Mouse (Mus musculus) ES-E14 (cell line): ENCODE data around the gene Txndc11. TPM values are rescaled to one million over a fixed set of nuclear protein-coding genes. Genes with fewer than 3 reads are reported as not detected.

Experiments used
- DNase-seq: peaks from one replicate; pipeline ENCODE4 v3.0.0-alpha.2; 2013; ENCODE audit warnings: low read depth, low spot score
- H3K27ac ChIP-seq: 2 replicates; pipeline ENCODE4 v1.5.1; 2012; ENCODE audit warnings: low read depth, mild to moderate bottlenecking, low read length, moderate library complexity, mixed read lengths; ENCODE audit not compliant: poor library complexity, insufficient read depth, severe bottlenecking
- H3K36me3 ChIP-seq: 2 replicates; pipeline ENCODE4 v1.6.1; 2012; ENCODE audit warnings: mild to moderate bottlenecking, low read length, moderate library complexity, mixed read lengths; ENCODE audit not compliant: control insufficient read depth, poor library complexity, insufficient read depth, severe bottlenecking
- H3K4me1 ChIP-seq, 2 experiments: fragments of 150-350 bp in 1 of 2; sonication (generic) in 1 of 2; 2 replicates each; pipeline ENCODE4 v1.6.1; 2012; ENCODE audit warnings: low read length in 2 of 2, mild to moderate bottlenecking in 1 of 2, mixed read lengths in 1 of 2; ENCODE audit not compliant: control insufficient read depth in 2 of 2, insufficient read depth in 2 of 2, poor library complexity in 1 of 2
- H3K4me3 ChIP-seq, 2 experiments: fragments of 150-350 bp in 1 of 2; sonication (generic) in 1 of 2; 2 replicates each; pipeline ENCODE4 v1.5.1; 2012; ENCODE audit warnings: low read length in 2 of 2, low read depth in 1 of 2, mild to moderate bottlenecking in 1 of 2, mixed read lengths in 1 of 2; ENCODE audit not compliant: insufficient read depth in 1 of 2, poor library complexity in 1 of 2, severe bottlenecking in 1 of 2
- H3K9ac ChIP-seq: 2 replicates; pipeline ENCODE4 v1.6.1; 2012; ENCODE audit warnings: low read depth, mild to moderate bottlenecking, low read length, mixed read lengths; ENCODE audit not compliant: poor library complexity, insufficient read depth, severe bottlenecking
- H3K9me3 ChIP-seq: fragments of 150-350 bp; sonication (generic); 2 replicates; pipeline ENCODE4 v1.6.1; 2012; ENCODE audit warnings: low read depth, mild to moderate bottlenecking, low read length; ENCODE audit not compliant: control insufficient read depth, insufficient read depth
- CHD2 ChIP-seq: IDR thresholded peaks from 2 replicates; pipeline ENCODE4 v1.6.1; 2014; ENCODE audit warnings: mild to moderate bottlenecking, low read depth, low read length, inconsistent platforms
- HCFC1 ChIP-seq: IDR thresholded peaks from 2 replicates; pipeline ENCODE4 v1.6.1; 2012; ENCODE audit warnings: low read length, inconsistent platforms, borderline replicate concordance; ENCODE audit not compliant: insufficient read depth
- MAFK ChIP-seq: IDR thresholded peaks from 2 replicates; pipeline ENCODE4 v1.6.1; 2014; ENCODE audit warnings: mild to moderate bottlenecking, low read depth, low read length, inconsistent platforms; ENCODE audit not compliant: insufficient read depth
- ZC3H11A ChIP-seq: IDR thresholded peaks from 2 replicates; pipeline ENCODE4 v1.6.1; 2012; ENCODE audit warnings: low read depth, mild to moderate bottlenecking, inconsistent platforms, low read length, borderline replicate concordance
- ZNF384 ChIP-seq: IDR thresholded peaks from 2 replicates; pipeline ENCODE4 v1.6.1; 2012; ENCODE audit warnings: low read depth, low read length, inconsistent platforms
- in situ Hi-C, 2 experiments: fragments of 600-800 bp; cut with MboI; formaldehyde crosslinking; loops; one replicate each; pipeline ENCODE4 v1.15.1; 2025; ENCODE audit warnings: low sequenced_read_pairs in 2 of 2, inconsistent platforms in 1 of 2; ENCODE audit not compliant: unreplicated experiment in 2 of 2
- total RNA-seq: library from RNA; depleted of rRNA; stranded (reverse); fragments of 300-350 nt; gene quantifications from 2 replicates; pipeline ENCODE4 v1.2.3, GENCODE M21; 2012

The Txndc11 gene
- total RNA-seq, 1 experiment: 26.0 TPM

DNA sequence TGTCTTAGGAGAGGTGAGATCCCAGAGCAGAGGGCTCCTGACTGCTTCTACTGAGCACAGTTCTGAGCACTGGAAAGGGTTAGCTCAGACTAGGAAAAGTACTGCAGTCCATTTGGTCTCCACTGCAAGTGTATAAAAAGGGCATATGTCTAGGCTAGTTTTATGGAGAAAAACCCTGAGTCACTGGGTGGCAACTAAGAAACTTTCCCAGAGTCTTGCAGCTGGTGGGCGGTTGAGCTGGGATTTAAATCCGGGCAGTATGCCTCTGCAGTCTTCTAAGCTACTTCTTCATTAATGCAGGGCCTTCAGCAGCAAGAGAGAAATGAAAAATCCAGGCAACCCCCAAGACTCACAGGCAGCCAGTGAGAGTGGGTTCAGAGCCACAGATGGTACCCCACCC, 84.2 kb downstream of the Txndc11 start:
- no peak overlapping the region for H3K4me3 ChIP-seq
- H3K36me3 ChIP-seq: no peaks in the 10 kb centered on the region
- no peaks in the 10 kb centered on the region for H3K9me3 ChIP-seq
- DNase-seq: no peak
- in situ Hi-C loops: no loop called here
- no peak overlapping the region for H3K27ac ChIP-seq
- H3K9ac ChIP-seq: no peak overlapping the region
- H3K4me1 ChIP-seq: peaks cover 0 to 2% of the 10 kb centered on the region in 2 experiments; a peak in 1 of 4 replicates
- TF ChIP-seq MAFK (no peak), ZC3H11A (no peak), ZNF384 (no peak), CHD2 (no peak), HCFC1 (no peak)

DNA sequence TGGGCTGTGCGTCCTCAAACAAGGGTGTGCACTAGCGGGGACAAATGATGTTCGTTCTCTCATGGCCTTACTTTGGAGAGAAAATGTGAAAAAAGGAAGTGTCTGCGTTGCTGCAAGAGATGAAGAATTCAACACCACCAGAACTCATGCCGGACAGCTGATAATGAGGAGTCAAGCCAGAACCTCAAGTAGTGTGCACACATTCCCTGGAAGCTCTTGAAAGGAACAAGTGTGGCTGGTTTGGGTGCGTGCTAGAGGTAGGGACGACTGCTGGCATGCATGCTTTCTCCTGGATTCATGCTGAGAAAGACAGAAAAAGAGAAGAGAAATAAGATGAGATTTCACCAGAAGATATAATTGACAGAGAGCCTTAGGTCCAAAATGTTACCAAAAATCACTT, 87.3 kb downstream of the Txndc11 start:
- Histone ChIP-seq H3K4me1 (no peaks in the 10 kb centered on the region), H3K9me3 (no peaks in the 10 kb centered on the region), H3K9ac (no peak overlapping the region), H3K27ac (no peak overlapping the region), H3K4me3 (no peak overlapping the region), H3K36me3 (no peaks in the 10 kb centered on the region)
- in situ Hi-C loops: no loop called here
- DNase-seq: no peak
- no peak for TF ChIP-seq HCFC1
- no peak for TF ChIP-seq ZNF384
- no peak for TF ChIP-seq CHD2
- no peak for TF ChIP-seq ZC3H11A
- TF ChIP-seq MAFK: no peak

DNA sequence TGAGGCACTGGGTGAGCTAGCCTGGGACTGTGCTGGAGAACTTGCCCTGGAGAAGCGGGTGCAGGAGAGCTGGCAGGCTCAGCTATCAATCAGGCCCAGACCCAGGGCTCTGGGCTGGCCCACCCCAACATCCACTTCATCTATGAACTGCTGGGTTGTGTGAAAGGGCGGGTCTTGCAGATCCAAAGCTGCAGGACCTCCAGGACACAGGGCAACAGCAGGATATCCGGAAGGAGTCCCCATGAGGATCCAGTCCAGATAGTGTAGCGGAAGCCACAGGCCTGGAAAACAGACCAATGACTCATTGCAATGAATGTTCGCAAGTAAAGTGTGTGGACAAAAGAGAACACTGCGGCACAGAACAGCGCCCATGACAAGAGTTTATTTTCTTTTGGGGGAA, 88.0 kb downstream of the Txndc11 start:
- no peak for TF ChIP-seq ZC3H11A
- TF ChIP-seq CHD2: no peak
- TF ChIP-seq ZNF384: no peak
- no peak for TF ChIP-seq MAFK
- TF ChIP-seq HCFC1: no peak
- H3K9ac ChIP-seq: no peak overlapping the region

DNA sequence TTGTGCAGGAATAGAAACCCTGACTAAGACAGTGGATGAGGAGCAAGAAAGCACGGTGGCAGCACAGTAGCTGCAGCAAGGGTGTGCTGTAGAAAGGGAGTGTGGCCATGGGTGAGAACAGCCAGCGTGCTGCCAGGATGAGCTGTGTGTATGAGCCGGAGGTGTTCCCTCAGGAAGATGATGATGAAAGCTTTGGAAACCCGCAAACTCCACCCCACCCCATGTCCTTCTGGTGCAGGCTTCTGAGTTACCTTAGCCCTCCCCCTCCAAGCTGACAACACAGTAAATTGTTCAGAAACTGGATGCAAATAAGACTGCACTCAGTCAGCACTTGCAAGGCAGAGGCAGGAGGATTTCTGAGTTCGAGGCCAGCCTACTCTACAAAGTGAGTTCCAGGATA, 91.2 kb downstream of the Txndc11 start:
- TF ChIP-seq MAFK: no peak
- TF ChIP-seq HCFC1: no peak
- TF ChIP-seq CHD2: no peak
- no peak for TF ChIP-seq ZC3H11A
- TF ChIP-seq ZNF384: no peak
- H3K9me3 ChIP-seq: no peaks in the 10 kb centered on the region
- no peaks in the 10 kb centered on the region for H3K4me1 ChIP-seq
- H3K4me3 ChIP-seq: no peak overlapping the region
- H3K27ac ChIP-seq: no peak overlapping the region
- in situ Hi-C loops: no loop called here
- no peak for DNase-seq
- H3K36me3 ChIP-seq: no peaks in the 10 kb centered on the region
- no peak overlapping the region for H3K9ac ChIP-seq

More for the DNA sequence above, 88.0 kb downstream of the Txndc11 start:
- no peak for DNase-seq
- in situ Hi-C loops: no loop called here
- Histone ChIP-seq H3K27ac (no peak overlapping the region; the same call in 1 of the 2 replicates), H3K4me3 (peak overlapping the region in 1 of 2 experiments; percentile 26; a peak in 1 of 4 replicates), H3K9me3 (no peaks in the 10 kb centered on the region), H3K36me3 (no peaks in the 10 kb centered on the region), H3K4me1 (no peaks in the 10 kb centered on the region)

DNA sequence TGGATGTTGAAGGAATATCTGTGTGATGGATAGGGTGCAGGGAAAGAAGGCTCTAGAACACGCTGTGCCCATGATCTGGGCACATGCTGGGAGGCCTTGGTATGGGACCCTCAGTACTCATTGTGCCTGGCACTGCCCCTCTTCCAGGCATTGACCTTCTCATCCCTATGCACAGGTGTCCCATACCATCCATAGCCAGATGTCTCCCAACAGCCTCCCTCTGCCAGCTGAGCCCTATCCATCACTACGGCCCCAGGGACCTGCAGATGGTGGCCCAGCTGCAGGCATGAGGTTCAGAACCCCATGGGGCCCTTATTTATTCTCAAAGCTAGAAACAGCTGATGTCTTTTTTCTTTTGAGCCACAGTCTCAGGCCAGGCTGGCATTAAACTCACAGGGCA, 93.8 kb downstream of the Txndc11 start:
- in situ Hi-C loops: no loop called here
- Histone ChIP-seq H3K27ac (no peak overlapping the region), H3K9ac (no peak overlapping the region), H3K4me1 (no peaks in the 10 kb centered on the region; a peak in 1 of 4 replicates), H3K36me3 (no peaks in the 10 kb centered on the region), H3K9me3 (no peaks in the 10 kb centered on the region), H3K4me3 (no peak overlapping the region)
- no peak for DNase-seq
- TF ChIP-seq MAFK (no peak), ZC3H11A (no peak), CHD2 (no peak), HCFC1 (no peak), ZNF384 (no peak)
